Mouse (Mus musculus) brain, embryonic 14.5 days (tissue): ENCODE measurements at regions not wholly inside any gene's neighbourhood (a gene's known extent, or its start where the extent isn't known, plus 50 kb on each side); places are given as distances from the start of the nearest gene placed in this dataset.

Experiments
- CTCF ChIP-seq: fragments of 200-500 bp; IDR thresholded peaks from 2 replicates; pipeline ENCODE4 v1.5.1; 2012; ENCODE audit warnings: inconsistent platforms, mild to moderate bottlenecking, moderate library complexity, borderline replicate concordance; ENCODE audit not compliant: insufficient read depth, insufficient read length; ENCODE audit errors: extremely low read depth
- POLR2A ChIP-seq: fragments of 200-500 bp; IDR thresholded peaks from 2 replicates; pipeline ENCODE4 v1.6.1; 2012; ENCODE audit warnings: mild to moderate bottlenecking, inconsistent platforms, borderline replicate concordance; ENCODE audit not compliant: poor library complexity, insufficient read depth, insufficient read length, severe bottlenecking; ENCODE audit errors: extremely low read depth

GRCm38 (mm10) chr15:3707089-3708078 is 124.1 kb upstream of the Ghr start:
- TF ChIP-seq CTCF, result no peak
- no peak for TF ChIP-seq POLR2A
